Mouse (Mus musculus): ENCODE measurements at regions not wholly inside any gene's neighbourhood (a gene's known extent, or its start where the extent isn't known, plus 50 kb on each side); places are given as distances from the start of the nearest gene placed in this dataset.

GRCm38 (mm10) chr11:52661894-52662593, 102.4 kb upstream of the Fstl4 start:
- no peak for DNase-seq (ENCODE audit: extremely low spot score in 1 of 2, low spot score in 2 of 2)
- intact Hi-C loops (cut with DNase I): no loop called here

- intact Hi-C loops (cut with DNase I): no loop called here
- DNase-seq (ENCODE audit: extremely low spot score in 1 of 2, low spot score in 2 of 2): no peak
Measured at GRCm38 (mm10) chr11:52665343-52665742, 99.1 kb upstream of the Fstl4 start.

GRCm38 (mm10) chr11:52675022-52675421, 89.4 kb upstream of the Fstl4 start:
- intact Hi-C loops (cut with DNase I): no loop called here
- no peak for DNase-seq (ENCODE audit: extremely low spot score in 1 of 2, low spot score in 2 of 2)

GRCm38 (mm10) chr11:52678259-52678658, 86.2 kb upstream of the Fstl4 start:
- DNase-seq (ENCODE audit: extremely low spot score in 1 of 2, low spot score in 2 of 2): peak in 1 of 2 experiments; percentile 5
- intact Hi-C loops (cut with DNase I): no loop called here

- intact Hi-C loops (cut with DNase I): no loop called here
- DNase-seq (ENCODE audit: extremely low spot score in 1 of 2, low spot score in 2 of 2): no peak
Measured at GRCm38 (mm10) chr11:52685436-52685835, 79.0 kb upstream of the Fstl4 start.

- intact Hi-C loops (cut with DNase I): no loop called here
- no peak for DNase-seq (ENCODE audit: extremely low spot score in 1 of 2, low spot score in 2 of 2)
Measured at GRCm38 (mm10) chr11:52692701-52693100, 71.7 kb upstream of the Fstl4 start.

GRCm38 (mm10) chr11:52701682-52702081, 62.8 kb upstream of the Fstl4 start:
- no peak for DNase-seq (ENCODE audit: extremely low spot score in 1 of 2, low spot score in 2 of 2)
- intact Hi-C loops (cut with DNase I): no loop called here

GRCm38 (mm10) chr11:52703391-52703790, 61.0 kb upstream of the Fstl4 start:
- DNase-seq (ENCODE audit: extremely low spot score in 1 of 2, low spot score in 2 of 2): no peak
- intact Hi-C loops (cut with DNase I): no loop called here

Measured in left cerebral cortex, postnatal 10 days (tissue).